Mouse (Mus musculus) stomach, embryonic 16.5 days (tissue): ENCODE data around the gene Vmn1r199. TPM values are rescaled to one million over a fixed set of nuclear protein-coding genes. Genes with fewer than 3 reads are reported as not detected.

Source experiments
- polyA plus RNA-seq: library from polyadenylated mRNA; unstranded; fragments of >200 nt; fragmentation: Nextera tagmentation; extraction: Ambion mirVana; gene quantifications from 2 replicates; pipeline ENCODE4 v1.2.1, GENCODE M21; 2015

Vmn1r199 gene
- polyA plus RNA-seq, 1 experiment from 2014 or later = not detected

Other genes starting within 250 kb of the Vmn1r199 start
- not detected in 2 replicates for gene Vmn1r191, start 195.8 kb upstream of the Vmn1r199 start, polyA plus RNA-seq
- gene Vmn1r192, start 188.7 kb upstream of the Vmn1r199 start, polyA plus RNA-seq = not detected in 2 replicates
- gene Vmn1r193, start 156.7 kb upstream of the Vmn1r199 start, polyA plus RNA-seq = not detected in 2 replicates
- gene Vmn1r194, start 135.6 kb upstream of the Vmn1r199 start, polyA plus RNA-seq = not detected in 2 replicates
- not detected in 2 replicates for gene Vmn1r195, start 109.3 kb upstream of the Vmn1r199 start, polyA plus RNA-seq
- gene Vmn1r196, start 89.9 kb upstream of the Vmn1r199 start, polyA plus RNA-seq = not detected in 2 replicates
- not detected in 2 replicates for gene Vmn1r197, start 55.2 kb upstream of the Vmn1r199 start, polyA plus RNA-seq
- not detected in 2 replicates for gene Vmn1r198, start 29.5 kb upstream of the Vmn1r199 start, polyA plus RNA-seq
- gene Vmn1r200, start 10.6 kb downstream of the Vmn1r199 start, polyA plus RNA-seq = not detected in 2 replicates
- gene Vmn1r201, start 92.1 kb downstream of the Vmn1r199 start, polyA plus RNA-seq = not detected in 2 replicates
- gene Vmn1r202, start 125.6 kb downstream of the Vmn1r199 start, polyA plus RNA-seq = 0.04 TPM in 1 of 2 replicates, not detected in the other
- gene Vmn1r203, start 138.3 kb downstream of the Vmn1r199 start, polyA plus RNA-seq = not detected in 2 replicates
- not detected in 2 replicates for gene Vmn1r204, start 173.4 kb downstream of the Vmn1r199 start, polyA plus RNA-seq
- not detected in 2 replicates for gene Vmn1r205, start 213.2 kb downstream of the Vmn1r199 start, polyA plus RNA-seq
- gene Vmn1r206, start 244.4 kb downstream of the Vmn1r199 start, polyA plus RNA-seq = not detected in 2 replicates